Mouse (Mus musculus) heart, postnatal 0 days (tissue): ENCODE data around the gene Stxbp5.

Experiments used
- CTCF ChIP-seq: IDR thresholded peaks from 2 replicates; pipeline ENCODE4 v1.5.1; 2016; ENCODE audit warnings: antibody characterized with exemption, control low read depth, low read depth
- EP300 ChIP-seq: IDR thresholded peaks from 2 replicates; pipeline ENCODE4 v1.6.1; 2016; ENCODE audit warnings: antibody characterized with exemption, low read depth

DNA sequence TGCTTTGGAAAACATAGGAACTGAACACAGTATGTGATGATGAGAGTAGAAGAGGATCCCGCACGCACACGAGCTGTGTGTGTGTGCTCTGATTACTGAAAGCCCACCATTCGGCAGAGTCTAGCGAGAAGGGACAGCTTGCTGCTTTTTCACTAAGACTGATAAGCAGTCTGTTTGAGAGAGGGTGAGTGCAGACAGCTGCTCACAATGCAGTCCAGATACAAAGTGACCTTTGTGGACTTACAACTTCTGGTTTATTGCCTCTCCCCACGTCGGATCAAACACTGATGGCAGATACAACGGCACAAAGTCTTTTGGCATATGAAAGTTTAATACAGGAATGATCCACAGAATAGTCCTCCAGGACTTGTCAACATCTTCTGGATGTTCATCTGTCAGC is 140.6 kb downstream of the Stxbp5 start:
- TF ChIP-seq CTCF (no peak), EP300 (no peak)
